Mouse (Mus musculus) forelimb bud, embryonic 11.5 days (tissue): Measurements from ENCODE around the gene Rab40c.

Experiments used
- DNase-seq: peaks from one replicate; pipeline ENCODE4 v3.0.0-alpha.2; 2012; ENCODE audit warnings: low read depth, low spot score

Gene Rab40c

GRCm38 (mm10) chr17:25919144-25919785, at the start of gene Rab40c:
TSS of gene Rab40c (minus strand) at chr17:25919727.
- no peak for DNase-seq

- no peak for DNase-seq
Measured at GRCm38 (mm10) chr17:25968176-25968575, 48.6 kb upstream of the Rab40c start.

- DNase-seq = no peak
Measured at GRCm38 (mm10) chr17:25967652-25968051, 48.1 kb upstream of the Rab40c start.

GRCm38 (mm10) chr17:25964271-25964670, 44.7 kb upstream of the Rab40c start:
- DNase-seq = no peak

- DNase-seq = no peak
Measured at GRCm38 (mm10) chr17:25962413-25962905, 42.9 kb upstream of the Rab40c start.

GRCm38 (mm10) chr17:25961566-25961965, 42.0 kb upstream of the Rab40c start:
- DNase-seq = no peak

- DNase-seq = no peak
Measured at GRCm38 (mm10) chr17:25959630-25960467, 40.3 kb upstream of the Rab40c start.

- DNase-seq = no peak
Measured at GRCm38 (mm10) chr17:25958771-25959494, 39.4 kb upstream of the Rab40c start.

GRCm38 (mm10) chr17:25957586-25958051, 38.1 kb upstream of the Rab40c start:
- no peak for DNase-seq

- no peak for DNase-seq
Measured at GRCm38 (mm10) chr17:25956631-25957030, 37.1 kb upstream of the Rab40c start.

- DNase-seq = no peak
Measured at GRCm38 (mm10) chr17:25956201-25956600, 36.7 kb upstream of the Rab40c start.

GRCm38 (mm10) chr17:25955736-25956135, 36.2 kb upstream of the Rab40c start:
- no peak for DNase-seq

- no peak for DNase-seq
Measured at GRCm38 (mm10) chr17:25954671-25955070, 35.1 kb upstream of the Rab40c start.

- DNase-seq = no peak
Measured at GRCm38 (mm10) chr17:25953161-25953560, 33.6 kb upstream of the Rab40c start.

- no peak for DNase-seq
Measured at GRCm38 (mm10) chr17:25951803-25952623, 32.5 kb upstream of the Rab40c start, which contains the start of gene A930017K11Rik. TSS of gene A930017K11Rik (minus strand) at chr17:25952565.

GRCm38 (mm10) chr17:25951225-25951802, 31.8 kb upstream of the Rab40c start:
- DNase-seq = no peak

- DNase-seq = no peak
Measured at GRCm38 (mm10) chr17:25950706-25951105, 31.2 kb upstream of the Rab40c start.

GRCm38 (mm10) chr17:25949981-25950380, 30.5 kb upstream of the Rab40c start:
- no peak for DNase-seq

- no peak for DNase-seq
Measured at GRCm38 (mm10) chr17:25948051-25948450, 28.5 kb upstream of the Rab40c start.

GRCm38 (mm10) chr17:25947576-25947975, 28.0 kb upstream of the Rab40c start:
- DNase-seq = no peak

GRCm38 (mm10) chr17:25946891-25947290, 27.4 kb upstream of the Rab40c start:
- DNase-seq = no peak
